Mouse (Mus musculus): Measurements from ENCODE around the gene Uqcr11.

Uqcr11 gene

GRCm38 (mm10) chr10:80431570-80432386 is 25.1 kb upstream of the Uqcr11 start:
- DNase-seq (ENCODE audit: low read depth, low spot score) = no peak

- no peak for DNase-seq (ENCODE audit: low read depth, low spot score)
Observed at GRCm38 (mm10) chr10:80430375-80430980, 23.8 kb upstream of the Uqcr11 start.

- DNase-seq (ENCODE audit: low read depth, low spot score) = no peak
Observed at GRCm38 (mm10) chr10:80429800-80430199, 23.2 kb upstream of the Uqcr11 start.

GRCm38 (mm10) chr10:80425041-80425440 is 18.4 kb upstream of the Uqcr11 start:
- no peak for DNase-seq (ENCODE audit: low read depth, low spot score)

GRCm38 (mm10) chr10:80423562-80423961 is 16.9 kb upstream of the Uqcr11 start:
- DNase-seq (ENCODE audit: low read depth, low spot score) = no peak

DNA sequence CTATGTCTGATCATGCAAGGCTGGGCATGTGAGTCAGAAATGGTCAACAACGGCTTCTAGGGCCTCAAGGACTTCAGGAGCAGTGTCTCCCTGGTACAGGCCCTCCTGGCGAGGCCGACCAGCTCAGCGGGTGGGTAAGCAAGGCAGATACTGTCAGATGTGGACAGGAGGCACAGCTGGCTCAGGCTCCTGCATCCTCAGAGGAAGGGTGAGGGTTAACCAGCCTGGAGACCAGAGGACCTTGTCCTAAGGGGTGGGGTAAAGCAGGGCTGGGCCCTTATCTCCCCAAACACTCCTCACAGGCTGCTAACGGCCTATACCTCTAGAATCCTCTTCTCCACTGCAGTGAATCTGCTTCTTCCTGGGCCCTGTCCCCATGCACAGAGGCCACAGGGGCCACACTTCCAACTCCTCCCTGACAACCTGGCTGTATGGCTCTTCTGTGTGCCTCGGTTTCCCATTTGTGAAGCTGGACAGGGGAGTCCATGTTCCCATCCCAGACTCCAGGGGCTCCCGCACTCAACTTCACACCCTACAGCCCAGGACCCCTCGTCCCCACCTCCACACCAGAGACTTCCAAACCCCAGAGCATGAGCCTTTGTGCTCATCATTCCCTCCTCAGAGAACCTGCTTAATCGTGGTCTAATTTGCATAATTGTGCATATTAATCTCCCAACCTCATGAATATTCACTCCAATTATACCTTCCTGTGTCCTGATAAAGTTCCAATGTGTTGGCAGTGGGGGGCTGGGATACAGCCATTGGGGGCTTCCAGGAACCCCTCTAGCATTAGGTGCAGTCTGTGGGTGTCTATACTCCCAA is 15.2 kb upstream of the Uqcr11 start:
- no peak for DNase-seq (ENCODE audit: low read depth, low spot score)

DNA sequence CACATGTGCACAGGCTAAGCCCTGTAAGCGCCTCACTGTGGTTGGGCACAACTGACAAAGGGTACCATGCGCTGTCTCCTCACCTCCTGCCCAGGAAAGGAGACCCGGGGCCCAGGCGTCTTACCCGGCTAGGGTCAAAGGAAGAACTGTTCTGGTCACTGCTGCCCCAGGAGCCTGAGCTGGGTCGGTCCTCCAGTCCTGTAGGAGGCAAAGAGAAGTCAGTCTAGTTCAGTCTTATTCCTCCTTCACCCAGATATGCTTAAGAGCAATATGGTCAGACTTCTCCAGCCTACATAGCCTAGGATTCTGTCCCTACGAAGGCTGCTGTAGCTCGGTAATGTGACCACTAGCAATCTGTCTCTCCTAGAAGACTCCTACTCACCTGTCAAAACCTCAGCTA is 14.6 kb upstream of the Uqcr11 start:
- DNase-seq (ENCODE audit: low read depth, low spot score) = no peak

GRCm38 (mm10) chr10:80420729-80421128 is 14.1 kb upstream of the Uqcr11 start:
- no peak for DNase-seq (ENCODE audit: low read depth, low spot score)

GRCm38 (mm10) chr10:80419419-80419818 is 12.8 kb upstream of the Uqcr11 start:
- no peak for DNase-seq (ENCODE audit: low read depth, low spot score)

DNA sequence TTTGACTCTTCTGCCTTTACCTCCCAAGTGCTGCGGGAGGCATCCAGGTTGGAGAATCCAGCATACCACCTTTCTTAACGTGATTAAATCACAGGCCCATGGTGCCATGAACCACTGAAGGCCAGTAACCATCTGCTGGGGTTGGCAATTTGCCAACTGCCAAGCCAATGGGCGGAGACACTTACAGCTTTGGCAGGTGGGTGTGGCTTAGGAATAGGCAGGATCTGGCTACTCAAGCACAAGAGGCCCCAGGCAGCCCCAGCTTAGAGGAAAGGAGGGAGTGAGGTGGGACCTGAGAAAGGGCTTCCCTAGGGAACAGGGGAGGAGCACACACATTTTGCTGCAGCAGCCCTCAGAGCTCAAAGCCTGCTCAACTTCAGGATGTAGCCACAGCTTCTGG is 11.7 kb upstream of the Uqcr11 start:
- no peak for DNase-seq (ENCODE audit: low read depth, low spot score)

DNA sequence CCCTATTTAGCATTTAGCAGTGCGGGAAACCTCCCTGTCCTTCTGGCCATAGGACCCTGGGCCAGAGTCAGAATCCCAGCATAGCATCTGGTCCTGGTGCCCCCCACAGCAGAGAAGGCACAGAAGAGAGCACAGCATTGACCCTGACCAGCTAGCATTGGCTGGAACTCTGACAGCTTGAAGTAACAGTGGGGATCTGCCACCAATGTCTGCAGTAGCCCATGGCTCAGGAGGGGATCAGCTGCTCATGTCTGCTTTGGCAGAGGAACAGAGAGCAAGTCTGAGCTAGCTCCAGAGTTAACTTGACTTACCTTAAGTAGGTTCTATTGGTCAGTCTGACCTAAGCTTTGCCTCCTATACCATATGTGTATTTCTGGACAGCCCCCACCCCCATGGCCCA is 11.2 kb upstream of the Uqcr11 start:
- no peak for DNase-seq (ENCODE audit: low read depth, low spot score)

DNA sequence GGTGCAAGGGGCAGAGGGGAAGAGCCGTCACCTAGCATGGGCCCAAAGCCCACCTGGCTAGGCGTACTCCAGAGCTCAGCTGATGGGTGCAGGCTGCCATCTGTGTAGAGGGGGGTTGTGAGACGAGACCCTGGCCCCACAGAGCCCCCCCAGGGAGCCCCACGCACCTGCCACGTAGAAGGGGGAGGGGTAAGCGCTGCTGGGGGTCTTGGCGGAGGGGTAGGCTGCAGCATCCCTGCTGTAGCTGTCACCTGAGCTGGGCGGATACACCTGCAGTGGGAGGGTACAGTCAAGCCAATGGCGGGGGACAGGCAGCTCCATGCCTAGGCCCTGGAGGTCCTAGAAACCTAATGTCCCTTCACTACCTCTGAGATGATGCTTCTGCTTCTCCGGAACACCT is 10.7 kb upstream of the Uqcr11 start:
- DNase-seq (ENCODE audit: low read depth, low spot score) = no peak

- no peak for DNase-seq (ENCODE audit: low read depth, low spot score)
Observed at GRCm38 (mm10) chr10:80415566-80415965, 8.9 kb upstream of the Uqcr11 start.

- no peak for DNase-seq (ENCODE audit: low read depth, low spot score)
Observed at GRCm38 (mm10) chr10:80412656-80413541, 6.3 kb upstream of the Uqcr11 start.

- DNase-seq (ENCODE audit: low read depth, low spot score) = no peak
Observed at GRCm38 (mm10) chr10:80407924-80408323, 1.3 kb upstream of the Uqcr11 start.

- DNase-seq (ENCODE audit: low read depth, low spot score) = no peak
Observed at GRCm38 (mm10) chr10:80405481-80406173, 1.0 kb downstream of the Uqcr11 start.

DNA sequence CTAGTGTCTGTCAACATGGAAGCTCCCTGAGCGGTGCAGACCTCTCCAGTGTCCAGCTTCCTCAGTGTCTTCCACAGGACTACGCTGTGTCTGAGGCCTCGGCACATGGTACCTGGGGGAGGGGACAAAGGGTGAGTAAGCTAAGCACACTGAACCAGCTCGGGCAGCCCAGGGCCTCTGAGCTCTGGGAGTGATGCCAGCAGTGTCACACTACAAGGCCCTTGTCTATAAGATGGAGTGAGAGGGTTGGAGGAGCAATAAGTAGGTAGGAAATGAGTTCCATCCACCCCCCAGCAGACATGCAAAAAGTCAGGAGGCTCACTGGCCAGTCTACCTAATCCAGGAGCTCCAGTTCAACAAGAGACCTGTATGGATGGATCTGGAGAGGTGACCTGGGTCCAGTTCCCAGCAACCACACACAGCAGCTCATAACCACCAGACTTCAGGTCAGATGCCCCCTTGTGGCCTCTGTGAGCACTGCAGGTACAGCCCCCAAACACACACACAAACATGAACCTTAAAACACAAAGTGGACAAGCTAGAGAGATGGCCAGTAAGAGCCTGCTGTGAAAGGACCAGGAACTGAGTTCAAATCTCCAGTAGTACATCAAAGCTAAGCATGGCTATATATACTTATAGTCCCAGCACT is 3.5 kb downstream of the Uqcr11 start:
- no peak for DNase-seq (ENCODE audit: low read depth, low spot score)

- no peak for DNase-seq (ENCODE audit: low read depth, low spot score)
Observed at GRCm38 (mm10) chr10:80400704-80401161, 5.9 kb downstream of the Uqcr11 start.

DNA sequence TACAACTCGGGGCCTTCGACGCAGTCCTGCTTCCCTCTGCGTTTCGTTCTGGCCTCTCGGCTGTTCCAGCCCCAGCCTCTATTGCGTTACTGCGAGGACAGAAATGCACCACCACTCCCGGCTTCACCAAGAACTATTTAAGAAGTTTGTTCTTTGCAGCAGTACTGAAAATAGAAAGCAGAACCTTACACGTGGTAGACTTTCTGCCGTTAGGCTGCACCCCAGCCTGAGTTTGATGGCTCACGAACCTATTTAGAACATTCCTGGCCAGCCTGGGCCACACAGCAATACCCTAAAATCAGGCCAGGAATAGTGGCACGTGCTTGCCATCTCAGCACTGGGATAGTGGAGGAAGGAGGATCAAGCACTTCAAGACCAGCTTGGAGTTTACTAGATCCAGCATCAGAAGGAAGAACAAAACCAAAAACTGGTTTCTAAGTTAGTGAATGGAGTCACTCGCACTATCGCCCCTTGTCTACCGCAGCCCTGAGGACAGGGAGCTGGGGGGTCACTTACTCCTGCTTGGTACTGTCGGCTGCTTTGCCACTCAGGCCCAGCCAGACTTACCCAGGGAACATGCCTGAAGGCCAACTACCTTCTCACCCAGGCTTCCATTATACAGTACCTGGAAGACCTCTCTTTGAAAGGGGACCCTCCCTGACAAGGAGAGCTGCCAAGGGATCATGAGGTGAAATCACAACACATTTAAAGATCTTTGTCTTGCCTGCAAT is 6.5 kb downstream of the Uqcr11 start:
- no peak for DNase-seq (ENCODE audit: low read depth, low spot score)

Data from embryo, embryonic 11.5 days (tissue).